Comparison of ENCODE assay signal across 8 mouse cellular contexts in genomic region chr19:51201391-51201790, GRCm38 (mm10).
DNase-seq lines count a peak whose midpoint lies in the region; ATAC-seq lines count a peak whose summit lies in the region.

No protein-coding gene starts in this region.

- no peak overlapping the region for H3K9ac ChIP-seq in forebrain, embryonic 13.5 days

- intact Hi-C loops in heart, postnatal 10 days (cut with DNase I): loop anchor here (2.0 to 5.0 kb wide), 2 partner anchors 943 to 1014 kb away; no protein-coding TSS in a partner anchor
- intact Hi-C loops in left cerebral cortex, postnatal 14 days (cut with DNase I): loop anchor here (5.0 kb wide), 1 partner anchor 934 kb away; no protein-coding TSS in a partner anchor

- no peak overlapping the region for H3K4me3 ChIP-seq in forebrain, embryonic 13.5 days

- no peaks in the 10 kb centered on the region for H3K27me3 ChIP-seq in forebrain, embryonic 13.5 days

- no peak overlapping the region for H3K27ac ChIP-seq in forebrain, embryonic 13.5 days

- H3K4me1 ChIP-seq in forebrain, embryonic 13.5 days: no peaks in the 10 kb centered on the region

- peak; percentile 69 for ATAC-seq in forebrain, embryonic 13.5 days

- H3K4me2 ChIP-seq in forebrain, embryonic 13.5 days: no peak overlapping the region

- no peaks in the 10 kb centered on the region for H3K9me3 ChIP-seq in forebrain, embryonic 13.5 days (replicated peaks)

- peak; percentile 8 to 26 for DNase-seq in heart, postnatal 10 days
- no peak for DNase-seq in heart, adult 8-10 months (ENCODE audit: low spot score)
- peak; percentile 7 for DNase-seq in urinary bladder, postnatal 14 days (ENCODE audit: low spot score)
- DNase-seq in urinary bladder, adult 2 months (ENCODE audit: low spot score): no peak
- DNase-seq in left cerebral cortex, postnatal 14 days (ENCODE audit: low spot score in 2 of 2): peak; percentile 8 to 16
- no peak for DNase-seq in B cell, adult 2 months
- DNase-seq in ovary, adult 18-20 months (ENCODE audit: low spot score): no peak

- H3K36me3 ChIP-seq in forebrain, embryonic 13.5 days (ENCODE audit: poor library complexity, severe bottlenecking): no peaks in the 10 kb centered on the region

Comparison
In these comparisons a context has a peak if more than half of its experiments do, and no peak if none do; other contexts are left out.
1. DNase-seq: peak in heart, postnatal 10 days (2 of 2), urinary bladder, postnatal 14 days (single experiment) and left cerebral cortex, postnatal 14 days (2 of 2); none in heart, adult 8-10 months (single experiment), urinary bladder, adult 2 months (single experiment), B cell, adult 2 months (0 of 2) and ovary, adult 18-20 months (single experiment).